Mouse (Mus musculus): ENCODE measurements around the gene Gm20696. TPM values are rescaled to one million over a fixed set of nuclear protein-coding genes. Genes with fewer than 3 reads are reported as not detected.

Gene Gm20696
- total RNA-seq, 2 experiments from 2014 or later: 0.73 to 0.90 TPM

GRCm38 (mm10) chr6:99212461-99212860, 454.1 kb downstream of the Gm20696 start:
- intact Hi-C loops (cut with DNase I; ENCODE audit: low total_unique reads): no loop called here
- no peak for DNase-seq

DNA sequence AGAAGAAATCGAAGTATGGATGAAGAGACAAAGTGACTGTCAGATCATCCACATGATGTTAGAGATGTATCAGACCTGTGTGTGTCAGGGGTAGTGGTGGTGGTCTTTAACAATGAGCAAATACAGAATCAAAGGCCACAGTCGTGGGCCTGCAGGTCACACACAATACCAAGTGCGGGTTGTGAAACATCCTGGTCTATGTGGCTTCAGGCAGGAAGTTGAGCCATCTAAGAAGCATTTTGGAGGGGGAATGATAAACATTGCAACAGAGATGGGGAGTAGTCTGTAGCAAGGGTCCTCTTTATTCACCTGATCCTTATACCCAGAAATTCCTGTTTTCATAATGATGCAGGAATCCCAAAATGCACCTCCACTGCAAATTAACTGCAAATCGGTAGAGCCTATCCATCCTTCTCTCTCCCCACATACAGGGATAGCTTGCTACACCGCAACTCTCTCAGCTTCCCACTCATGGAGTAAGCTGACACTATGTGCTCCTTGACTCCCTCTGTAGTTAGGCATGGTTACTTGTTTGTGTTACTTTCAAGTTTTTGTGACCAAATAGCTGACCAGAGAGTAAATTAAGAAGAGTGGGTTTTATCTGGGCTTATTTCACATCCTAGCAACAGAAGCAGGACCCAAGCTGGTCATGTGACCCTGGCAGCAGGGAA, 454.8 kb downstream of the Gm20696 start:
- intact Hi-C loops (cut with DNase I; ENCODE audit: low total_unique reads): no loop called here
- no peak for DNase-seq

DNA sequence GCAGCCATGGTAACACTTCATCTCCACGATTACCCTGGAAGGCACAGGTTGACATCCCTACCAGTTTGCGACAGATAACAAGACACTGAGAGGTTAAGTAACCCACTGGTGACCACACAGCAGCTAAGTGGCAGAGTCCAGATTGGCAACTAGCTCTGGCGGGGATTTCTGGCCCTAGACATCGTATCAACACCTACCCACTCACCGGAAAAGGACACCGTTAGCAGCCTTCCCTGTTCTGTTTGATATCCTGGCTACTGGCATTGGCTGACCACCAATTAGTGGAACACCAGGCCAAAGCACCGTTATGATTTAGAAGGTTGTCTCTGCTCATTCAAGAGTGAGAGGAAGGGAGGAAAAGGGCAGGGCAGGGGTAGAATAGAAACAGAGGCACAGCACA, 456.4 kb downstream of the Gm20696 start:
- DNase-seq: no peak
- intact Hi-C loops (cut with DNase I; ENCODE audit: low total_unique reads): no loop called here

Small RNAs within 50 kb of the gene (microRNA-seq; reads per million reads assigned to microRNA genes)
- 0 reads per million in 2 experiments for gene Gm22328

Other genes starting within 250 kb of the Gm20696 start
- 10 to 100 TPM; 18.0 to 20.7 TPM for gene Foxp1, start 144.1 kb downstream of the Gm20696 start, total RNA-seq (2021)
- gene Eif4e3, start within 50 bp of the Gm20696 start, total RNA-seq (2021): 10 to 100 TPM; 16.2 to 17.8 TPM
- gene Gpr27, start 25.9 kb upstream of the Gm20696 start, total RNA-seq (2021): 1 to 10 TPM; 1.8 to 2.3 TPM
- not detected for gene Prok2, start 59.6 kb upstream of the Gm20696 start, total RNA-seq (2021)